Mouse (Mus musculus) stomach, postnatal 0 days (tissue): ENCODE measurements around the gene Cnfn. TPM values are rescaled to one million over a fixed set of nuclear protein-coding genes. Genes with fewer than 3 reads are reported as not detected.
A peak's percentile ranks its signal among the peaks of the same experiment; 100 is the strongest.

ENCODE experiments used
- ATAC-seq: fragments of 200-750 bp; cut with Nextera tagmentation; 2 replicates; pipeline ENCODE4 v1.8.0; 2017; ENCODE audit not compliant: low FRiP score, low TSS enrichment
- DNase-seq: peaks from one replicate; pipeline ENCODE4 v3.0.0-alpha.2; 2016; ENCODE audit warnings: low spot score
- H3K27ac ChIP-seq: fragments of 300-500 bp; sonication (generic); replicated peaks from 2 replicates; pipeline ENCODE4 v1.5.1; 2014; ENCODE audit warnings: mild to moderate bottlenecking, control low read depth
- H3K27me3 ChIP-seq: fragments of 300-500 bp; sonication (generic); 2 replicates; pipeline ENCODE4 v1.6.1; 2014; ENCODE audit warnings: low read length; ENCODE audit not compliant: control insufficient read depth, insufficient read depth
- H3K36me3 ChIP-seq: fragments of 300-500 bp; sonication (generic); 2 replicates; pipeline ENCODE4 v1.6.1; 2014; ENCODE audit warnings: low read length, mixed read lengths; ENCODE audit not compliant: control insufficient read depth, insufficient read depth
- H3K4me1 ChIP-seq: fragments of 300-500 bp; sonication (generic); replicated peaks from 2 replicates; pipeline ENCODE4 v1.6.1; 2014; ENCODE audit warnings: antibody characterized with exemption; ENCODE audit not compliant: control insufficient read depth, insufficient read depth
- H3K4me2 ChIP-seq: fragments of 300-500 bp; sonication (generic); replicated peaks from 2 replicates; pipeline ENCODE4 v1.6.1; 2014; ENCODE audit warnings: low read depth, mild to moderate bottlenecking, control low read depth, moderate library complexity
- H3K4me3 ChIP-seq: fragments of 300-500 bp; sonication (generic); 2 replicates; pipeline ENCODE4 v1.5.1; 2014; ENCODE audit warnings: low read depth, low read length, control low read depth
- H3K9ac ChIP-seq: fragments of 300-500 bp; sonication (generic); 2 replicates; pipeline ENCODE4 v1.6.1; 2014; ENCODE audit warnings: mild to moderate bottlenecking, low read length, control low read depth, mixed read lengths
- H3K9me3 ChIP-seq: fragments of 300-500 bp; sonication (generic); 2 replicates; pipeline ENCODE4 v1.6.1; 2016; ENCODE audit warnings: low read length; ENCODE audit not compliant: control insufficient read depth
- CTCF ChIP-seq: IDR thresholded peaks from 2 replicates; pipeline ENCODE4 v1.5.1; 2016; ENCODE audit warnings: antibody characterized with exemption, low read depth, mild to moderate bottlenecking, moderate library complexity
- EP300 ChIP-seq: optimal IDR thresholded peaks from 2 replicates; pipeline ENCODE3; 2016; ENCODE audit warnings: antibody characterized with exemption
- WGBS: fragments of 180-500 bp; shearing (Covaris S2); extraction: QIAGEN DNeasy Blood & Tissue Kit; methylation state at CpG from one replicate; pipeline ENCODE4 v1.1.7; 2014; 5-methylcytosine and 5-hydroxymethylcytosine counted together
- polyA plus RNA-seq: library from polyadenylated mRNA; unstranded; fragments of >200 nt; fragmentation: Nextera tagmentation; extraction: Ambion mirVana; gene quantifications from 2 replicates; pipeline ENCODE4 v1.2.1, GENCODE M21; 2015

The Cnfn gene
- polyA plus RNA-seq, 1 experiment from 2014 or later: 4,615 TPM

DNA sequence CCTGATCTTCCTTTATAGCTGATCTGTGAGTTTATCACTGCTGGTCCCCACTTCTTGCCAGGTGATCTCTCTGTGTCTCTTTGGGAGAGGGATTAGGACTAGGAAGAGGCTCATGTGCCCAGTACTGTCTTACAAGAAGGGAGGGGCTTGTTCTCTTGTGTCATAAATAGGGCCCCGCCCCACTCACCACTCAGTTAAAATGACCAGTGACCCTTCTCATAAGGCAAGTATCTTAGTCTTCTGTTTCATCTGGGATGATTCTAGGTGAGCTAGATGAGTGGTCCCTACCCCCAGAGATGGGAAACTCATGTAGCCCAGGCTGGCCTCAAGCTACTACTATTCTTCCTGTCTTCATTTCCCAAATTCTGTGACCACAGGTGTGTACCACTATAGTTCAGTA, 29.1 kb upstream of the Cnfn start, which contains the start of gene Lipe:
Lipe (minus strand) TSS at position 101 of the 400 bp plus-strand sequence.
- no peak for DNase-seq
- Histone ChIP-seq H3K4me1 (peaks cover 3% of the 10 kb centered on the region), H3K4me3 (no peak within 1 kb of the TSS), H3K27me3 (no peaks in the 10 kb centered on the region), H3K4me2 (no peak within 1 kb of the TSS), H3K36me3 (no peaks in the 10 kb centered on the region), H3K9me3 (no peaks in the 10 kb centered on the region), H3K27ac (no peak within 1 kb of the TSS), H3K9ac (no peak within 1 kb of the TSS)
- 100% methylated on average over 1 of the region's 1 CpGs for WGBS
- ATAC-seq: no peak
- TF ChIP-seq CTCF (no peak), EP300 (no peak)

DNA sequence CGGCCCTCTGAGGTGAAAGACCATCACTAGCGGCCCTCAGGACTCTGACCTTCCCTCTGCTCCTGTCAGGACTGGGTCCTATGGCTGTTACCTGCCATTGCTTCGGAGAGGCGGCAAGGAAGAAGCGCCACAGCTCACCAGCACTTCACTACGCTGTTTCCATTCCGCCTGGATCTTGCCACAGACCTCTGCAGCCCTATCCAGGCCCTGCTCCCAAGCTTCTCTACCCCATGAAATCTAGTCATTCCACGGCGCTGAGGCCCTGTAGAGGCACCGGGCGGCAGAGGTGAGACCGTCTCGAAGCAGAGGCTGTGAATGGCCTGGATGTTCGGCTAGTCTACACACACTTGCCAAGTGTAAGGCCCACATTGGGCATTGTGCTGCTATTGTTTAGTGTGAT, 27.1 kb upstream of the Cnfn start:
- peak overlapping the region; percentile 8; the same call in 1 of the 2 replicates for H3K9ac ChIP-seq
- no peaks in the 10 kb centered on the region for H3K9me3 ChIP-seq
- TF ChIP-seq EP300: no peak
- TF ChIP-seq CTCF: no peak
- no peak overlapping the region for H3K4me2 ChIP-seq
- 89% methylated on average over 14 of the region's 14 CpGs for WGBS
- H3K36me3 ChIP-seq: no peaks in the 10 kb centered on the region
- H3K27me3 ChIP-seq: no peaks in the 10 kb centered on the region
- peak overlapping the region; percentile 80; the same call in 1 of the 2 replicates for H3K27ac ChIP-seq
- ATAC-seq (no peak), DNase-seq (no peak)
- H3K4me3 ChIP-seq: no peak overlapping the region
- peaks cover 3% of the 10 kb centered on the region for H3K4me1 ChIP-seq

DNA sequence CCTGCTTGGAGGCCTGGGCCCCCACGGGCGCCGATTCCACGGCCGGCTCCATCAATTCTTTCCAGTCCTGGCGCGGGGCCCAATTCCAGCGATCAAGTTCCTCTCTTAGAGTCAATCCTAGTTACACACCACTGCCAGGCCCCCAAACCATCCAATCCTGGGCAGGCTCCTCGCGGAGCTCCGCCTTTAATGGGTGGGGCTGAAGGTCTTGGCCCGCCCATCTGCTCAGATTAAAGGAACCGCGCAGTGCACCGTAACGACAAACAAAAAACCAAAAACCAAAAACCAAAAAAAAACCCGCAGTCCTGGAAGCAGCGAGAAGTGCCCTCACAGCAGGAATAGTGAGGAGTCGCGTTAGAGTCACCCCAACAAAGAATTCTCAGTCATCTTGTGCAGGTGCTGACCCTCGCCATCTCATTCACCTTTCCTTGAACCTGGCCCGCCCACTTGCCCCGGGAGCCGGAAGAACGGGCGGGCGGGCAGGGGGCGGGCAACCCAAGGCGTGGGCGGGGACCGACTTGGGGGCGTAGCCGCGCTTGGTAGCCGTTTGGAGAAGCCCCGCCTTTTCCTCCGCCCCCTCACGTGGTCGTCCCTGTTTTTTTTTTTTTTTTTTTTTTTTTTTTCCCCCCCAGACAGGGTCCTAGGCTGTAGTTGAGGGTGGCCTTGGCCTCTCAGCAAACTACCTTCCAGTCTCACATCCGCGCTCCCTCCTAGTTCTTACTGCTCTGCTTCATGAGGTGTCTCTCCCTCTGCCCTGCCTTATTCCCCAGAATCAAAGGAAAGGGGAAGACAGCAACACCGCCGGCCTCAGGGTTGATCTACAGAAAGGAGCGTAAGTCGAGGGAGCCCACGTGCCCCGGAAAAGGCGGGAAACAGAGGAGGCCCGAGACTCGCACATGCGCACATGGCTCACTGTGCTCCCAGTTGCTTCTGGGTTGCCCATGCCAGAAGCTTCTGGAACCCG, 26.3 kb upstream of the Cnfn start:
- Histone ChIP-seq H3K9me3 (no peaks in the 10 kb centered on the region), H3K4me1 (peaks cover 4% of the 10 kb centered on the region), H3K27ac (peak overlapping the region; percentile 83), H3K4me2 (peak overlapping the region; percentile 81), H3K4me3 (peak overlapping the region; percentile 54), H3K27me3 (no peaks in the 10 kb centered on the region), H3K9ac (peak overlapping the region; percentile 54), H3K36me3 (no peaks in the 10 kb centered on the region)
- ATAC-seq (peak; percentile 97), DNase-seq (peak; percentile 96)
- 5% methylated on average over 52 of the region's 52 CpGs for WGBS
- no peak for TF ChIP-seq CTCF
- TF ChIP-seq EP300: no peak

DNA sequence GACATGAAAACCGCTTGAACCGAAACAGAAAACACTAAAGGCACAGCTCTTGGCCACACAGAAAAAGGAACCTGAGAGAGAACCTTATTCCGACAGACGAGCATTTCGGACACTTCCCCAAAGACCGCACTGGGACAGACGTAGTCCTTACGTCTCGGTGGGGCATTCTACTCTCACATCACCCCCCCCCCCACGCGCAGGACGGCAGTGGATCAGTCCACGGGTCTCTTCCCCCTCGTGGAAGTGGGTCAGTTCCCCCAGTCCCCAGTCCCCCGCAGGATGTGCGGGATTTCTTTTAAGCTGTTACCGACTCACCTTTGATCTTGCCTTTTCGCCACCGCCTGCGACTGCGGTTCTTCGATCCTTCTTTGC, 25.6 kb upstream of the Cnfn start:
- H3K9ac ChIP-seq: peak overlapping the region; percentile 54
- ATAC-seq: no peak; the same call in 1 of the 2 replicates
- H3K27me3 ChIP-seq: no peaks in the 10 kb centered on the region
- TF ChIP-seq EP300: no peak
- TF ChIP-seq CTCF: no peak
- under 1% methylated on average over 22 of the region's 22 CpGs for WGBS
- peak overlapping the region; percentile 54 for H3K4me3 ChIP-seq
- peak overlapping the region; percentile 83 for H3K27ac ChIP-seq
- H3K9me3 ChIP-seq: no peaks in the 10 kb centered on the region
- H3K4me1 ChIP-seq: peaks cover 10% of the 10 kb centered on the region
- H3K36me3 ChIP-seq: no peaks in the 10 kb centered on the region
- peak overlapping the region; percentile 81 for H3K4me2 ChIP-seq
- DNase-seq: no peak

DNA sequence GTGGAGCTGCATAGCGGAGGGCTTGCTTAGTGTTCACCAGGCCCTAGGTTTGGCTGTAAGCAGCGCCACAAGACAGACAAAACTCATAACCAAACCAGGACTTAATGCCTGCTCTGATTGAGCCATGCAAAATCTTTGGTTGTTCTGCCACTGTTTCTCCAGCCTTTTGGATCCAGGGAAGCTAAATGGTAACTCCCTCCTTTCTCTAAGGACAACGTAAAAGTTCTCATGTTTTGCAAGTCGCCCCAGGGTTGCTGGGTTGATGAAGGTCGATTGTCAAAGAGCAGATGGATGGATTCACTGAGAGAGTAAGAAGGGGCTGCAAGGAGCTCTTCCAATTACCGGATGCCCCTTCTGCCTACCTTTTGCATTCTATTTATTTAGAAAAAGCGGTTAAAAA, 25.2 kb upstream of the Cnfn start:
- no peak for DNase-seq
- peak overlapping the region; percentile 54 for H3K4me3 ChIP-seq
- H3K9me3 ChIP-seq: no peaks in the 10 kb centered on the region
- peaks cover 12% of the 10 kb centered on the region for H3K4me1 ChIP-seq
- TF ChIP-seq EP300: no peak
- WGBS: 11% methylated on average over 7 of the region's 7 CpGs
- no peaks in the 10 kb centered on the region for H3K36me3 ChIP-seq
- H3K9ac ChIP-seq: peak overlapping the region; percentile 54
- no peaks in the 10 kb centered on the region for H3K27me3 ChIP-seq
- H3K4me2 ChIP-seq: peak overlapping the region; percentile 81
- ATAC-seq: no peak
- H3K27ac ChIP-seq: peak overlapping the region; percentile 83

DNA sequence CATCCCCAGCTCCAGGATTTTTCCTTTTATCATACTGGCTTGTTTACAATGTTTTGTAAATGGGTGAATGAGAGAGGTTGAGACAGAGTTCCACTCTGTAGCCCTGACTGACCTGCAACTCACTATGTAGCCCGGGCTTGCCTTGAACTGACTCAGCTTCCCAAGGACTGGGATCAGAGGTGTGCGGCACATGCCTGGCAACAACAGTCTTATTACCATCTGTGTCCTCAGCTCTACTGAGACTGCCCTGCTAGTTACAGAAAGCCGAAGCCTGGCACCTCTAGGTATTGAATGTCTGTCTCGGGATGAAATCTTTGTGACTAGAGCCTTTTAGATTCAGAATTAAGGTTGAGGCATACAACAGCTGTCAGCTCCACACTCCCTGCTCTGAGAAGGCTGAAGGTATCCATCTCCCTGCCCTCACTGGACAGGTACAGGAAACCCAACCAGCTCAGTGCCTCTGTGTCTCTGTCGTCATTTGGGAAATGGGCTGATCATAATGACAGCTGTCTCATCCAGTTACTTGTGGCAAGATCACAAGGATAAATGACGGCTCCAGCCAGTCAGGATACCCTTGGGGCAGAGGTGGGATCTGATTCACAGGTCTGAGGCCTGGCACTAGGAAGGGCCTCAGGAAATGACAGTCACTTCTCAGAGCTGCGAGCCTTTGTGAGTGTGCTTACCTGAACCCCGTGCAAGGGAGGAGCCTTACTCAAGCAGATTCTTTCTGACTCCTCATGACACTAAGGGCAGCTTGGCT, 24.1 kb upstream of the Cnfn start:
- DNase-seq: no peak

More for the DNA sequence above, 24.1 kb upstream of the Cnfn start:
- WGBS: 69% methylated on average over 8 of the region's 8 CpGs
- Histone ChIP-seq H3K27ac (no peak overlapping the region), H3K27me3 (no peaks in the 10 kb centered on the region), H3K9me3 (no peaks in the 10 kb centered on the region), H3K4me1 (peaks cover 12% of the 10 kb centered on the region), H3K4me2 (peak overlapping the region; percentile 81; the same call in 1 of the 2 replicates), H3K9ac (no peak overlapping the region), H3K4me3 (no peak overlapping the region), H3K36me3 (no peaks in the 10 kb centered on the region)
- no peak for TF ChIP-seq EP300
- TF ChIP-seq CTCF: no peak
- no peak for ATAC-seq
